Mouse (Mus musculus) brain, embryonic 14.5 days (tissue): ENCODE data around the gene Gpsm3.

Experiments used
- CTCF ChIP-seq: fragments of 200-500 bp; IDR thresholded peaks from 2 replicates; pipeline ENCODE4 v1.5.1; 2012; ENCODE audit warnings: inconsistent platforms, mild to moderate bottlenecking, moderate library complexity, borderline replicate concordance; ENCODE audit not compliant: insufficient read depth, insufficient read length; ENCODE audit errors: extremely low read depth
- POLR2A ChIP-seq: fragments of 200-500 bp; IDR thresholded peaks from 2 replicates; pipeline ENCODE4 v1.6.1; 2012; ENCODE audit warnings: mild to moderate bottlenecking, inconsistent platforms, borderline replicate concordance; ENCODE audit not compliant: poor library complexity, insufficient read depth, insufficient read length, severe bottlenecking; ENCODE audit errors: extremely low read depth

- no peak for TF ChIP-seq POLR2A
- no peak for TF ChIP-seq CTCF
Observed at GRCm38 (mm10) chr17:34559116-34559515, 30.5 kb upstream of the Gpsm3 start.
